Comparison of ENCODE assay signal across 17 mouse cellular contexts in the genomic region with DNA sequence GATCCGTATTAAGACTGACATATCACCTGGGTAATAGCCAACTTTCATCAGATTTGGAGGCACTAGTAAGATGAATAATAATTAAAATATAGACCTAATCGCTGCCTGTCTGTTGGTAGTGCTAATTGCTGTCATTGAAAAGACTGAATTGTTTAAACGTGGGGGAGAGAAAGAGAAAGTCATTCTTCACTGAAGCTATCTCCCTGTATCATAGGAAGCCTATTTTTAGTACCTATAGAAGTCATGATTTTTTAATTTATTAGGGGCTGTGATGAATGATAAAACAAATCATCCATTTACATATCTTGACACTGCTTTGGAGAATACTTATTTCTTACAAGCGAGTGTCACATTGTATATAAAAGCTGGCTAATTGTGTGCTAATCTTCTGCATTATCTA. TPM values are rescaled to one million over a fixed set of nuclear protein-coding genes. Genes with fewer than 3 reads are reported as not detected.
"Had no signal": no experiment of that assay in that cellular context is flagged by ENCODE, and none has a peak within 500 bp of the region (broad histone marks: within the 10 kb centered on the region; RNA-seq: fewer than 3 reads in every experiment).

No protein-coding gene starts in this region.

- DNase-seq: kidney, adult 2 months; kidney, postnatal 10 days; kidney, postnatal 36 days; layer of hippocampus, postnatal 36 days; left cerebral cortex, postnatal 4 days; liver, postnatal 0 days; lung, embryonic 14.5 days; thymus, adult 18-20 months; thymus, postnatal 36 days had no signal

- H3K4me1 ChIP-seq: limb, embryonic 12.5 days; limb, embryonic 15.5 days had no signal

- ATAC-seq: liver, postnatal 0 days; lung, postnatal 0 days had no signal

- H3K36me3 ChIP-seq: limb, embryonic 12.5 days; limb, embryonic 15.5 days; neural tube, embryonic 13.5 days had no signal

- H3K9me3 ChIP-seq: limb, embryonic 12.5 days; limb, embryonic 15.5 days; neural tube, embryonic 13.5 days had no signal

- H3K4me2 ChIP-seq: limb, embryonic 12.5 days; limb, embryonic 15.5 days; liver, embryonic 11.5 days; lung, embryonic 14.5 days; neural tube, embryonic 13.5 days had no signal

- H3K4me3 ChIP-seq: limb, embryonic 12.5 days; limb, embryonic 15.5 days; myocyte; neural tube, embryonic 13.5 days had no signal

- H3K9ac ChIP-seq: limb, embryonic 12.5 days; limb, embryonic 15.5 days; liver, embryonic 14.5 days; liver, postnatal 0 days; lung, embryonic 14.5 days; neural tube, embryonic 13.5 days had no signal

- H3K27me3 ChIP-seq: limb, embryonic 12.5 days; limb, embryonic 15.5 days; neural tube, embryonic 13.5 days had no signal

- H3K27ac ChIP-seq: limb, embryonic 12.5 days; limb, embryonic 15.5 days; liver, embryonic 14.5 days; macrophage; neural tube, embryonic 13.5 days had no signal

RNA-seq across cellular contexts. Expression of a gene that starts 20.1 kb away (rescaled TPM):
- polyA plus RNA-seq: macrophage had no signal
